9 mouse cellular contexts compared by ENCODE assay signal in genomic region chr5:19982031-19982430, GRCm38 (mm10).
DNase-seq lines count a peak whose midpoint lies in the region; ATAC-seq and TF ChIP-seq lines count a peak whose summit lies in the region.
"Had no signal": no experiment of that assay in that cellular context is flagged by ENCODE, and none has a peak within 500 bp of the region (broad histone marks: within the 10 kb centered on the region; RNA-seq: fewer than 3 reads in every experiment).

No protein-coding gene starts in this region.

- no peaks in the 10 kb centered on the region for H3K36me3 ChIP-seq in neural tube, embryonic 11.5 days (ENCODE audit: control insufficient read depth, insufficient read depth, low read length)
- H3K36me3 ChIP-seq in forebrain, embryonic 14.5 days (ENCODE audit: control insufficient read depth, insufficient read depth, low read length), result no peaks in the 10 kb centered on the region
- H3K36me3 ChIP-seq in hindbrain, postnatal 0 days (ENCODE audit: insufficient read depth, low read length), result no peaks in the 10 kb centered on the region
- no peaks in the 10 kb centered on the region for H3K36me3 ChIP-seq in neural tube, embryonic 14.5 days (ENCODE audit: control insufficient read depth, insufficient read depth, low read length)
- H3K36me3 ChIP-seq in kidney, embryonic 15.5 days, result no peaks in the 10 kb centered on the region

- no peak overlapping the region for H3K27ac ChIP-seq in neural tube, embryonic 11.5 days (ENCODE audit: low read depth, low read length)
- 0 out of 2 replicates have a peak overlapping the region, but pooled peaks have one; percentile 1 for H3K27ac ChIP-seq in forebrain, embryonic 14.5 days (ENCODE audit: low read depth, low read length)
- no peak overlapping the region for H3K27ac ChIP-seq in hindbrain, postnatal 0 days
- no peak overlapping the region for H3K27ac ChIP-seq in neural tube, embryonic 14.5 days (ENCODE audit: low read depth, low read length)
- H3K27ac ChIP-seq in kidney, embryonic 15.5 days, result no peak overlapping the region
- H3K27ac ChIP-seq: stomach, postnatal 0 days had no signal

- no peak overlapping the region for H3K9ac ChIP-seq in neural tube, embryonic 11.5 days (ENCODE audit: low read length)
- H3K9ac ChIP-seq in forebrain, embryonic 14.5 days (ENCODE audit: low read length), result no peak overlapping the region
- H3K9ac ChIP-seq in hindbrain, postnatal 0 days (replicated peaks; ENCODE audit: low read length), result no peak overlapping the region
- H3K9ac ChIP-seq in neural tube, embryonic 14.5 days (replicated peaks; ENCODE audit: low read depth, low read length), result no peak overlapping the region
- no peak overlapping the region for H3K9ac ChIP-seq in kidney, embryonic 15.5 days

- H3K27me3 ChIP-seq in neural tube, embryonic 11.5 days (ENCODE audit: control insufficient read depth, insufficient read depth, low read length), result no peaks in the 10 kb centered on the region
- no peaks in the 10 kb centered on the region for H3K27me3 ChIP-seq in forebrain, embryonic 14.5 days (replicated peaks; ENCODE audit: control insufficient read depth, insufficient read depth, low read length)
- H3K27me3 ChIP-seq in hindbrain, postnatal 0 days (ENCODE audit: insufficient read depth, low read length), result no peaks in the 10 kb centered on the region
- H3K27me3 ChIP-seq in neural tube, embryonic 14.5 days (ENCODE audit: control insufficient read depth, insufficient read depth, low read length), result no peaks in the 10 kb centered on the region
- no peaks in the 10 kb centered on the region for H3K27me3 ChIP-seq in kidney, embryonic 15.5 days

- H3K4me1 ChIP-seq in neural tube, embryonic 11.5 days (ENCODE audit: control insufficient read depth, insufficient read depth, low read length), result no peaks in the 10 kb centered on the region
- peaks cover 9% of the 10 kb centered on the region for H3K4me1 ChIP-seq in forebrain, embryonic 14.5 days (ENCODE audit: control insufficient read depth, insufficient read depth, low read length)
- no peaks in the 10 kb centered on the region for H3K4me1 ChIP-seq in hindbrain, postnatal 0 days (ENCODE audit: insufficient read depth, low read length)
- H3K4me1 ChIP-seq in neural tube, embryonic 14.5 days (ENCODE audit: control insufficient read depth, insufficient read depth, low read length), result 0 out of 2 replicates have a peak, but pooled peaks cover 5% of the 10 kb centered on the region
- no peaks in the 10 kb centered on the region for H3K4me1 ChIP-seq in kidney, embryonic 15.5 days

- TF ChIP-seq CTCF in hindbrain, postnatal 0 days (IDR thresholded peaks at IDR 0.05; ENCODE audit: low read depth), result no peak

- 46% methylated on average over 3 of the region's 3 CpGs for WGBS in neural tube, embryonic 11.5 days
- WGBS in forebrain, embryonic 14.5 days, result 7% methylated on average over 3 of the region's 3 CpGs
- WGBS in hindbrain, postnatal 0 days, result 15% methylated on average over 3 of the region's 3 CpGs
- WGBS in neural tube, embryonic 14.5 days, result 22% methylated on average over 3 of the region's 3 CpGs
- WGBS in kidney, embryonic 15.5 days, result 62% methylated on average over 3 of the region's 3 CpGs

- DNase-seq in neural tube, embryonic 11.5 days (ENCODE audit: low spot score), result no peak
- DNase-seq in neural tube, embryonic 10.5 days (ENCODE audit: extremely low spot score, low spot score), result no peak
- peak; percentile 80 for DNase-seq in forebrain, embryonic 14.5 days (ENCODE audit: low spot score)
- DNase-seq in hindbrain, postnatal 0 days (ENCODE audit: low spot score), result peak; percentile 53
- no peak for DNase-seq in thymus, postnatal 0 days (ENCODE audit: low spot score)
- DNase-seq: kidney, postnatal 25 days had no signal

- H3K4me3 ChIP-seq in neural tube, embryonic 11.5 days (ENCODE audit: low read depth, low read length), result no peak overlapping the region
- H3K4me3 ChIP-seq in forebrain, embryonic 14.5 days (ENCODE audit: low read depth, low read length), result no peak overlapping the region
- H3K4me3 ChIP-seq in hindbrain, postnatal 0 days (ENCODE audit: low read length), result no peak overlapping the region
- H3K4me3 ChIP-seq in neural tube, embryonic 14.5 days (ENCODE audit: low read depth, low read length), result no peak overlapping the region
- no peak overlapping the region for H3K4me3 ChIP-seq in kidney, embryonic 15.5 days (replicated peaks)

- H3K9me3 ChIP-seq in neural tube, embryonic 11.5 days (ENCODE audit: control insufficient read depth, low read length), result no peaks in the 10 kb centered on the region
- H3K9me3 ChIP-seq in forebrain, embryonic 14.5 days (replicated peaks; ENCODE audit: control insufficient read depth, low read length), result no peaks in the 10 kb centered on the region
- H3K9me3 ChIP-seq in hindbrain, postnatal 0 days (ENCODE audit: low read length), result no peaks in the 10 kb centered on the region
- H3K9me3 ChIP-seq in neural tube, embryonic 14.5 days (ENCODE audit: control insufficient read depth, low read length), result no peaks in the 10 kb centered on the region
- no peaks in the 10 kb centered on the region for H3K9me3 ChIP-seq in kidney, embryonic 15.5 days (replicated peaks)

- H3K4me2 ChIP-seq in neural tube, embryonic 11.5 days (ENCODE audit: low read depth), result no peak overlapping the region
- no peak overlapping the region for H3K4me2 ChIP-seq in forebrain, embryonic 14.5 days (ENCODE audit: low read length)
- no peak overlapping the region for H3K4me2 ChIP-seq in hindbrain, postnatal 0 days (ENCODE audit: low read depth, low read length)
- no peak overlapping the region for H3K4me2 ChIP-seq in neural tube, embryonic 14.5 days (ENCODE audit: low read depth, low read length)
- no peak overlapping the region for H3K4me2 ChIP-seq in kidney, embryonic 15.5 days

- peak; percentile 75 for ATAC-seq in neural tube, embryonic 11.5 days (ENCODE audit: insufficient read depth, low FRiP score, low TSS enrichment)
- peak; percentile 93; the same call in 1 of the 2 replicates for ATAC-seq in forebrain, embryonic 14.5 days
- ATAC-seq in hindbrain, postnatal 0 days, result peak; percentile 77
- ATAC-seq in neural tube, embryonic 14.5 days (ENCODE audit: low read depth), result peak; percentile 91
- ATAC-seq in kidney, embryonic 15.5 days (replicated peaks; ENCODE audit: low FRiP score), result no peak

Comparison
In these comparisons a context has a peak if more than half of its experiments do, and no peak if none do; other contexts are left out.
1. DNase-seq: peak in forebrain, embryonic 14.5 days (single experiment) and hindbrain, postnatal 0 days (single experiment); none in neural tube, embryonic 11.5 days (single experiment), neural tube, embryonic 10.5 days (single experiment) and thymus, postnatal 0 days (single experiment).